Mouse (Mus musculus) megakaryocyte, embryonic 14.5 days (primary cell): ENCODE measurements around the gene Ppp6r2.

Experiments
- FLI1 ChIP-seq: IDR thresholded peaks from 2 replicates; pipeline ENCODE4 v1.6.1; 2012; ENCODE audit warnings: low read length, inconsistent platforms, mixed read lengths
- GATA1 ChIP-seq: IDR thresholded peaks from 3 replicates; pipeline ENCODE4 v1.6.1; 2012; ENCODE audit warnings: mixed read lengths, low read length, inconsistent platforms, borderline replicate concordance

- TF ChIP-seq GATA1 (no peak), FLI1 (no peak)
Observed at GRCm38 (mm10) chr15:89336422-89336821, 125.1 kb downstream of the Ppp6r2 start.
